ENCODE assay signal across 24 mouse cellular contexts in the genomic region with DNA sequence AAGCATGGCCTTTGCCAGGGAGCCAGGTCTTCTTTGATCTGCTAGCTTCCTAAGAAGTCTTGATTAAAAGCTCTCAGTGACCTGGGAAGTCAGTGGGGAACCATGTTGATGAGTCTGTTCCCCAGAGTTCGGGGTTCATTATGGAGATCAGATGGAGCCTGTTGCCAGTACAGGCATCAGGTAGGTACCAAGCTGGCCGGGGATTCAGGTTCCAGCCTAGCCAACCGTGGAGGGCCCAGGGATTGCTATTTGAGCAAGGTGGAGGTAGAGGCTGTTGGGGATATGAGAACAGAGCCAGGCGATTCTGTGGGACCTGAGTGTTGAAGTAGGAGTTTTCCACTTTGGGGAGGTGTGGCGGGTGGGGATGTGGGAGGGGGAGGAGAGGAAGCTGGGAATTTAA. TPM values are rescaled to one million over a fixed set of nuclear protein-coding genes. Genes with fewer than 3 reads are reported as not detected.
DNase-seq lines count a peak whose midpoint lies in the region; ATAC-seq and TF ChIP-seq lines count a peak whose summit lies in the region.
"Had no signal": no experiment of that assay in that cellular context is flagged by ENCODE, and none has a peak within 500 bp of the region (broad histone marks: within the 10 kb centered on the region; RNA-seq: fewer than 3 reads in every experiment).

No protein-coding gene starts in this region.

- no peak overlapping the region for H3K4me2 ChIP-seq in hindbrain, postnatal 0 days (ENCODE audit: low read depth, low read length)
- H3K4me2 ChIP-seq in stomach, embryonic 15.5 days, result no peak overlapping the region
- H3K4me2 ChIP-seq in stomach, embryonic 16.5 days (ENCODE audit: low read depth, low read length), result no peak overlapping the region
- H3K4me2 ChIP-seq: embryonic facial prominence, embryonic 12.5 days; forebrain, embryonic 12.5 days had no signal

- H3K27ac ChIP-seq in hindbrain, embryonic 10.5 days, result peak overlapping the region; percentile 50
- H3K27ac ChIP-seq in hindbrain, postnatal 0 days, result no peak overlapping the region
- peak overlapping the region; percentile 48; the same call in 1 of the 2 replicates for H3K27ac ChIP-seq in stomach, embryonic 15.5 days
- peak overlapping the region; percentile 36; the same call in 1 of the 2 replicates for H3K27ac ChIP-seq in stomach, embryonic 16.5 days (ENCODE audit: low read length)
- H3K27ac ChIP-seq: embryonic facial prominence, embryonic 12.5 days; forebrain, embryonic 12.5 days had no signal

- no peak overlapping the region for H3K9ac ChIP-seq in hindbrain, postnatal 0 days (replicated peaks; ENCODE audit: low read length)
- H3K9ac ChIP-seq in stomach, embryonic 15.5 days, result no peak overlapping the region
- H3K9ac ChIP-seq in stomach, embryonic 16.5 days (ENCODE audit: low read length), result peak overlapping the region; percentile 23; the same call in 1 of the 2 replicates
- H3K9ac ChIP-seq: embryonic facial prominence, embryonic 12.5 days; forebrain, embryonic 12.5 days had no signal

- ATAC-seq in hindbrain, postnatal 0 days, result no peak
- no peak for ATAC-seq in stomach, embryonic 15.5 days (ENCODE audit: insufficient read depth, low FRiP score, low read depth)
- ATAC-seq in stomach, embryonic 16.5 days (ENCODE audit: insufficient read depth, low FRiP score), result no peak
- ATAC-seq: forebrain, embryonic 14.5 days; forebrain, embryonic 16.5 days had no signal

- no peaks in the 10 kb centered on the region for H3K36me3 ChIP-seq in hindbrain, embryonic 10.5 days
- H3K36me3 ChIP-seq in hindbrain, postnatal 0 days (ENCODE audit: insufficient read depth, low read length), result no peaks in the 10 kb centered on the region
- H3K36me3 ChIP-seq in stomach, embryonic 15.5 days, result no peaks in the 10 kb centered on the region
- no peaks in the 10 kb centered on the region for H3K36me3 ChIP-seq in stomach, embryonic 16.5 days (ENCODE audit: control insufficient read depth, insufficient read depth, low read length)
- H3K36me3 ChIP-seq: embryonic facial prominence, embryonic 12.5 days; forebrain, embryonic 12.5 days had no signal

- no peak for TF ChIP-seq CTCF in hindbrain, postnatal 0 days (IDR thresholded peaks at IDR 0.05; ENCODE audit: low read depth)

- H3K27me3 ChIP-seq in hindbrain, embryonic 10.5 days (ENCODE audit: insufficient read depth, poor library complexity, severe bottlenecking), result no peaks in the 10 kb centered on the region
- H3K27me3 ChIP-seq in hindbrain, postnatal 0 days (ENCODE audit: insufficient read depth, low read length), result no peaks in the 10 kb centered on the region
- H3K27me3 ChIP-seq in stomach, embryonic 15.5 days (replicated peaks), result no peaks in the 10 kb centered on the region
- H3K27me3 ChIP-seq in stomach, embryonic 16.5 days (ENCODE audit: control insufficient read depth, insufficient read depth, low read length), result no peaks in the 10 kb centered on the region
- H3K27me3 ChIP-seq: embryonic facial prominence, embryonic 12.5 days; forebrain, embryonic 12.5 days had no signal

- intact Hi-C loops in left cerebral cortex, postnatal 36 days (cut with DNase I), result no loop called here

- no peak overlapping the region for H3K4me3 ChIP-seq in hindbrain, embryonic 10.5 days
- no peak overlapping the region for H3K4me3 ChIP-seq in hindbrain, postnatal 0 days (ENCODE audit: low read length)
- H3K4me3 ChIP-seq in stomach, embryonic 15.5 days (replicated peaks), result no peak overlapping the region
- no peak overlapping the region for H3K4me3 ChIP-seq in stomach, embryonic 16.5 days (replicated peaks; ENCODE audit: low read length)
- H3K4me3 ChIP-seq: embryonic facial prominence, embryonic 12.5 days; erythroblast, embryonic 14.5 days; forebrain, embryonic 10.5 days; forebrain, embryonic 12.5 days had no signal

- DNase-seq in hindbrain, embryonic 10.5 days (ENCODE audit: low spot score), result no peak
- no peak for DNase-seq in hindbrain, postnatal 0 days (ENCODE audit: low spot score)
- DNase-seq in kidney, postnatal 25 days, result peak; percentile 41 to 65
- no peak for DNase-seq in kidney, adult 11 months
- DNase-seq in yolk sac, embryonic 10.5 days (ENCODE audit: low spot score), result no peak
- DNase-seq in left cerebral cortex, postnatal 36 days (ENCODE audit: low spot score in 2 of 2), result no peak
- DNase-seq: adrenal gland, adult 2 months; adrenal gland, postnatal 10 days; adrenal gland, postnatal 25 days; cerebellum, adult 11 months; cerebellum, adult 18-20 months; cerebellum, adult 8-10 months; cerebellum, adult 9-11 months; cerebellum, postnatal 14 days; cerebellum, postnatal 36 days; embryo, embryonic 11 days had no signal

- 88% methylated on average over 5 of the region's 5 CpGs for WGBS in hindbrain, embryonic 10.5 days
- WGBS in hindbrain, postnatal 0 days, result 76% methylated on average over 5 of the region's 5 CpGs
- WGBS in stomach, embryonic 15.5 days, result 70% methylated on average over 5 of the region's 5 CpGs
- WGBS in stomach, embryonic 16.5 days, result 76% methylated on average over 5 of the region's 5 CpGs

- H3K9me3 ChIP-seq in hindbrain, embryonic 10.5 days, result no peaks in the 10 kb centered on the region
- no peaks in the 10 kb centered on the region for H3K9me3 ChIP-seq in hindbrain, postnatal 0 days (ENCODE audit: low read length)
- H3K9me3 ChIP-seq in stomach, embryonic 15.5 days, result no peaks in the 10 kb centered on the region
- H3K9me3 ChIP-seq in stomach, embryonic 16.5 days (replicated peaks; ENCODE audit: control insufficient read depth, low read length), result no peaks in the 10 kb centered on the region
- H3K9me3 ChIP-seq: embryonic facial prominence, embryonic 12.5 days; forebrain, embryonic 10.5 days; forebrain, embryonic 12.5 days had no signal

- H3K4me1 ChIP-seq in hindbrain, embryonic 10.5 days (replicated peaks), result peaks cover 87% of the 10 kb centered on the region
- no peaks in the 10 kb centered on the region; the same call in 1 of the 2 replicates for H3K4me1 ChIP-seq in hindbrain, postnatal 0 days (ENCODE audit: insufficient read depth, low read length)
- H3K4me1 ChIP-seq in stomach, embryonic 15.5 days, result 0 out of 2 replicates have a peak, but pooled peaks cover 7% of the 10 kb centered on the region
- peaks cover 8% of the 10 kb centered on the region; the same call in 1 of the 2 replicates for H3K4me1 ChIP-seq in stomach, embryonic 16.5 days (ENCODE audit: control insufficient read depth, insufficient read depth, low read length)

RNA-seq across cellular contexts. Expression of a gene that starts 30.6 kb away (rescaled TPM):
- polyA plus RNA-seq in hindbrain, embryonic 10.5 days (2016; fragmentation: Nextera tagmentation; extraction: Ambion mirVana), result 6.6 and 7.2 TPM in 2 replicates
- 69.2 and 72.8 TPM in 2 replicates for total RNA-seq in hindbrain, postnatal 0 days (2014; rRNA removed)
- 15.7 and 17.1 TPM in 2 replicates for polyA plus RNA-seq in hindbrain, postnatal 0 days (2015; fragmentation: Nextera tagmentation; extraction: Ambion mirVana)
- polyA plus RNA-seq in stomach, embryonic 15.5 days (2015; fragmentation: Nextera tagmentation; extraction: Ambion mirVana), result 7.0 and 9.3 TPM in 2 replicates
- 8.9 and 9.5 TPM in 2 replicates for polyA plus RNA-seq in stomach, embryonic 16.5 days (2015; fragmentation: Nextera tagmentation; extraction: Ambion mirVana)
- total RNA-seq in left cerebral cortex, postnatal 36 days (2021), result 100 to 1,000 TPM in 1 of 2 experiments, 10 to 100 TPM in 1; 84.8 to 103 TPM

Comparison
In these comparisons a context has a peak if more than half of its experiments do, and no peak if none do; other contexts are left out.
1. DNase-seq: peak in kidney, postnatal 25 days (2 of 2); none in hindbrain, embryonic 10.5 days (single experiment), hindbrain, postnatal 0 days (single experiment), kidney, adult 11 months (single experiment), yolk sac, embryonic 10.5 days (single experiment) and left cerebral cortex, postnatal 36 days (0 of 2).